Mouse (Mus musculus) left cerebral cortex, postnatal 36 days (tissue): Measurements from ENCODE around the gene Gck. TPM values are rescaled to one million over a fixed set of nuclear protein-coding genes. Genes with fewer than 3 reads are reported as not detected.

Source experiments
- DNase-seq, 2 experiments: peaks; one replicate each; pipeline ENCODE4 v3.0.0; 2021 to 2022; ENCODE audit warnings: low spot score in 2 of 2, mixed read lengths in 1 of 2
- intact Hi-C: fragments of 180-260 bp; cut with DNase I; formaldehyde crosslinking; loops from one replicate; pipeline ENCODE4 v1.15.1; 2025
- total RNA-seq, 2 experiments: library from RNA; stranded (reverse); gene quantifications; 2 replicates each; pipeline ENCODE4 v1.2.3; 2021

Gck gene
- total RNA-seq, 2 experiments from 2014 or later = 1.6 to 2.2 TPM

- intact Hi-C loops = no loop called here
- DNase-seq = peak; percentile 41 to 53
Measured at GRCm38 (mm10) chr11:5915429-5916177, 34.3 kb downstream of the Gck start.

GRCm38 (mm10) chr11:5914940-5915339 is 34.9 kb downstream of the Gck start:
- intact Hi-C loops = no loop called here

GRCm38 (mm10) chr11:5913936-5914335 is 35.9 kb downstream of the Gck start:
- no peak for DNase-seq
- intact Hi-C loops = no loop called here

More at GRCm38 (mm10) chr11:5914940-5915339, 34.9 kb downstream of the Gck start:
- DNase-seq = no peak

- intact Hi-C loops = no loop called here
- no peak for DNase-seq
Measured at GRCm38 (mm10) chr11:5913256-5913655, 36.6 kb downstream of the Gck start.

- intact Hi-C loops = no loop called here
- peak; percentile 59 to 74 for DNase-seq
Measured at GRCm38 (mm10) chr11:5912635-5913034, 37.2 kb downstream of the Gck start.

- DNase-seq = no peak
- intact Hi-C loops = no loop called here
Measured at GRCm38 (mm10) chr11:5908642-5909041, 41.2 kb downstream of the Gck start.

- intact Hi-C loops = no loop called here
- no peak for DNase-seq
Measured at GRCm38 (mm10) chr11:5907096-5907495, 42.8 kb downstream of the Gck start.

GRCm38 (mm10) chr11:5905778-5906518 is 43.9 kb downstream of the Gck start:
- no peak for DNase-seq
- intact Hi-C loops = no loop called here

GRCm38 (mm10) chr11:5904871-5905270 is 45.0 kb downstream of the Gck start:
- no peak for DNase-seq
- intact Hi-C loops = no loop called here

GRCm38 (mm10) chr11:5904357-5904756 is 45.5 kb downstream of the Gck start:
- intact Hi-C loops = no loop called here
- no peak for DNase-seq

GRCm38 (mm10) chr11:5903844-5904243 is 46.0 kb downstream of the Gck start:
- no peak for DNase-seq

GRCm38 (mm10) chr11:5902390-5902789 is 47.5 kb downstream of the Gck start:
- intact Hi-C loops = no loop called here

More at GRCm38 (mm10) chr11:5903844-5904243, 46.0 kb downstream of the Gck start:
- intact Hi-C loops = no loop called here

GRCm38 (mm10) chr11:5901950-5902349 is 47.9 kb downstream of the Gck start:
- intact Hi-C loops = no loop called here
- peak; percentile 47 to 55 for DNase-seq

More at GRCm38 (mm10) chr11:5902390-5902789, 47.5 kb downstream of the Gck start:
- no peak for DNase-seq

- intact Hi-C loops = no loop called here
- DNase-seq = no peak
Measured at GRCm38 (mm10) chr11:5901320-5901719, 48.6 kb downstream of the Gck start.

GRCm38 (mm10) chr11:5899286-5899685 is 50.6 kb downstream of the Gck start:
- intact Hi-C loops = no loop called here

GRCm38 (mm10) chr11:5898531-5898930 is 51.4 kb downstream of the Gck start, which contains the start of gene Myl7:
Gene Myl7 (minus strand): TSS chr11:5898782.
- no peak for DNase-seq
- intact Hi-C loops = no loop called here

More at GRCm38 (mm10) chr11:5899286-5899685, 50.6 kb downstream of the Gck start:
- no peak for DNase-seq

GRCm38 (mm10) chr11:5897839-5898238 is 52.0 kb downstream of the Gck start:
- intact Hi-C loops = no loop called here
- DNase-seq = no peak

GRCm38 (mm10) chr11:5897230-5897629 is 52.7 kb downstream of the Gck start:
- no peak for DNase-seq

GRCm38 (mm10) chr11:5893807-5894206 is 56.1 kb downstream of the Gck start:
- DNase-seq = no peak
- intact Hi-C loops = no loop called here

More at GRCm38 (mm10) chr11:5897230-5897629, 52.7 kb downstream of the Gck start:
- intact Hi-C loops = no loop called here

GRCm38 (mm10) chr11:5892810-5893368 is 57.0 kb downstream of the Gck start:
- intact Hi-C loops = no loop called here
- DNase-seq = no peak
